Mouse (Mus musculus) liver, embryonic 11.5 days (tissue): ENCODE measurements around the gene Gm5678. TPM values are rescaled to one million over a fixed set of nuclear protein-coding genes. Genes with fewer than 3 reads are reported as not detected.

Experiments used
- ATAC-seq: fragments of 200-750 bp; cut with Nextera tagmentation; replicated peaks from 2 replicates; pipeline ENCODE4 v1.8.0; 2017; ENCODE audit warnings: moderate number of reproducible peaks, mild to moderate bottlenecking, moderate TSS enrichment, moderate library complexity; ENCODE audit not compliant: low FRiP score
- DNase-seq: peaks from one replicate; pipeline ENCODE4 v3.0.0-alpha.2; 2017; ENCODE audit warnings: low spot score
- H3K27ac ChIP-seq: fragments of 300-500 bp; sonication (generic); 2 replicates; pipeline ENCODE4 v1.5.1; 2014; ENCODE audit warnings: mild to moderate bottlenecking, low read depth, low read length, control low read depth
- H3K27me3 ChIP-seq: fragments of 300-500 bp; sonication (generic); replicated peaks from 2 replicates; pipeline ENCODE4 v1.6.1; 2014; ENCODE audit warnings: low read length, mixed read lengths; ENCODE audit not compliant: control insufficient read depth, insufficient read depth
- H3K36me3 ChIP-seq: fragments of 300-500 bp; sonication (generic); 2 replicates; pipeline ENCODE4 v1.6.1; 2014; ENCODE audit warnings: mild to moderate bottlenecking, low read length, moderate library complexity, mixed read lengths; ENCODE audit not compliant: control insufficient read depth, insufficient read depth
- H3K4me1 ChIP-seq: fragments of 300-500 bp; sonication (generic); replicated peaks from 2 replicates; pipeline ENCODE4 v1.6.1; 2014; ENCODE audit warnings: low read length, mixed read lengths; ENCODE audit not compliant: control insufficient read depth, insufficient read depth
- H3K4me2 ChIP-seq: fragments of 300-500 bp; sonication (generic); 2 replicates; pipeline ENCODE4 v1.6.1; 2014; ENCODE audit warnings: mild to moderate bottlenecking, control low read depth, moderate library complexity
- H3K4me3 ChIP-seq: fragments of 300-500 bp; sonication (generic); 2 replicates; pipeline ENCODE4 v1.5.1; 2014; ENCODE audit warnings: low read depth, low read length, control low read depth
- H3K9ac ChIP-seq: fragments of 300-500 bp; sonication (generic); 2 replicates; pipeline ENCODE4 v1.6.1; 2014; ENCODE audit warnings: low read depth, low read length, control low read depth
- H3K9me3 ChIP-seq: fragments of 300-500 bp; sonication (generic); 2 replicates; pipeline ENCODE4 v1.6.1; 2016; ENCODE audit warnings: low read length, inconsistent platforms, mixed read lengths; ENCODE audit not compliant: control insufficient read depth
- WGBS: fragments of 180-500 bp; shearing (Covaris S2); extraction: QIAGEN DNeasy Blood & Tissue Kit; methylation state at CpG from one replicate; pipeline ENCODE4 v1.1.7; 2014; 5-methylcytosine and 5-hydroxymethylcytosine counted together
- polyA plus RNA-seq: library from polyadenylated mRNA; unstranded; fragments of >200 nt; fragmentation: Nextera tagmentation; extraction: Ambion mirVana; gene quantifications from 2 replicates; pipeline ENCODE4 v1.2.1, GENCODE M21; 2014

Gm5678 gene
- polyA plus RNA-seq, 1 experiment from 2014 or later, result not detected

DNA sequence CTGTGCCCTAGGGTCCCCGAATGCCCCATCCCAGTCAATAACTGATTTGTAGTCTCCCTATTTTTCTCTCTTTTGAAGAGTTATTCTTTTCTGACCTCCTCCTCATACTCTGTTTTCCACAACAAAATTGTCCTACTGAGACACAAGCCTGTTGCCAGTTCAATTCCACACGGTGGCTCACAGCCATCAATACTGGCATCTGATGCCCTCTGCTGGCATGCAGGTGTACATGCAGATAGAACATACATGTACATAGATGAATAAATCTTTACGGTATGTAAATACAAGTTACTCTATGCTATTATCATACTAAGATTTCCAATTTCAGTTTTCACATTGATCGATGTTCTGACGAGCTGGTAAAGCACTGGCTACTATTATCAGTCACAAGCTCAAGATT, 43.2 kb downstream of the Gm5678 start:
- Histone ChIP-seq H3K4me1 (no peaks in the 10 kb centered on the region), H3K4me2 (no peak overlapping the region), H3K9me3 (peaks cover 4% of the 10 kb centered on the region; the same call in 1 of the 2 replicates), H3K27me3 (no peaks in the 10 kb centered on the region), H3K27ac (no peak overlapping the region), H3K4me3 (no peak overlapping the region), H3K36me3 (no peaks in the 10 kb centered on the region), H3K9ac (no peak overlapping the region)
- ATAC-seq (no peak), DNase-seq (no peak)
- WGBS, result 87% methylated on average over 5 of the region's 5 CpGs

DNA sequence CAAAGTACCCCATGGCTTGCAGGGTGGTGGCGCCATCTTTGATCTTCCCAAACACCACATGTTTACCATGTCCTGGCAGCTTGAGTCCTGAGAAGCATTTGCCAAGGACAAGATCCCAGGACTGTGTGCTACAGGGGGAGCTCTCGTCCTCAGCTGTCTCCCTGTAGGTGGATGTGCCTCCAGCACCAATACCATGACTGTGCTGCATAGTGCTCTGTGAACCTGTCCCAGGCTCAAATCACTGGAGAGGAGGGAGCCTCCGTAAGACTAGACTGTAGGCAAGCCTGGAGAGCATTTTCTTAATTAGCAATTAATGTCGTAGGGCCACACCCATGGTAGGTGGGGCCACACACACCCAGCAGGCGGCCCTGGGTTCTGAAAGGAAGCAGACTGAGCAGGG, 48.5 kb downstream of the Gm5678 start:
- H3K4me3 ChIP-seq, result no peak overlapping the region
- 74% methylated on average over 5 of the region's 5 CpGs for WGBS

DNA sequence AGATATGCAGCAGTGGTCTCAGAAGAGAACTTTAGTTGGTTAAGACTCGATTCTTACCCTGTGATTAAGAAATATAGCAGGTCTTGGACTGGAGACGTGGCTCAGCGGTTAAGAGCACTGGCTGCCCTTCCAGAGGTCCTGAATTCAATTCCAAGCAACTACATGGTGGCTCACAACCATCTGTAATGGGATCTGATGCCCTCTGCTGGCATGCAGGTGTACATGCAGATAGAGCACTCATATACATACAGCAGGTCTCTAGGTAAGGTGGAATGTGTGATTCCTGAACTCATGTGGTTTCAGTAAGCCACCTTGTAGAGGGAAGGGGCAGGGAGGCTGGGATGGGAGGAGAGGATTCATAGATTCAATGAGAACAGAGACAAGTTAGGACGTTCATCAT, 50.3 kb downstream of the Gm5678 start:
- Histone ChIP-seq H3K27me3 (peaks cover 27% of the 10 kb centered on the region), H3K9ac (no peak overlapping the region), H3K4me1 (peaks cover 4% of the 10 kb centered on the region), H3K9me3 (no peaks in the 10 kb centered on the region), H3K27ac (no peak overlapping the region), H3K4me2 (no peak overlapping the region), H3K36me3 (no peaks in the 10 kb centered on the region), H3K4me3 (no peak overlapping the region)
- DNase-seq (no peak), ATAC-seq (no peak)
- WGBS, result 69% methylated on average over 4 of the region's 4 CpGs

More for the DNA sequence above, 48.5 kb downstream of the Gm5678 start:
- no peaks in the 10 kb centered on the region for H3K9me3 ChIP-seq
- peaks cover 8% of the 10 kb centered on the region for H3K27me3 ChIP-seq
- no peak overlapping the region for H3K9ac ChIP-seq
- no peaks in the 10 kb centered on the region for H3K36me3 ChIP-seq
- no peak for DNase-seq
- no peak overlapping the region for H3K27ac ChIP-seq
- no peaks in the 10 kb centered on the region for H3K4me1 ChIP-seq
- H3K4me2 ChIP-seq, result no peak overlapping the region
- no peak for ATAC-seq

DNA sequence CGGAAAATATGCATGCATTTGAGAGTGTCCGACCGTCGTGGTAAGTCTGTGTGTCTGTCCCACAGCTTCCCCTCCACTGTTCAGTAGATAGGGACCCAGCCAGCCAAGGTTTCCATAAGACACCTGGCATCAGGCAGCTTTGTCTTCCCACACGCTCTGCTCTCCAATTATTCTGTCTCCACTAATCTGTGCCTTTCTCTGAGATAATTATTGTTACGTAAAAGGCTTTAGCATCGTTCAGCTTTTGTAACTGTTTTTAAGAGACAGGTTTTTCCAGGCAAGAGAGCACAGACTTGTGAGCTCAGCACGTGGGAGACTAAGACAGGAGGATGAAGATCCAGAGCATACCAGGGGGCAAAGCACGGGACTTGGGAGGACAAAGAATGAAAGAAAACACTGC, 51.3 kb downstream of the Gm5678 start:
- no peak overlapping the region for H3K4me3 ChIP-seq
- ATAC-seq (no peak), DNase-seq (no peak)
- no peak overlapping the region for H3K27ac ChIP-seq
- H3K4me2 ChIP-seq, result no peak overlapping the region
- no peaks in the 10 kb centered on the region for H3K9me3 ChIP-seq
- peaks cover 36% of the 10 kb centered on the region for H3K27me3 ChIP-seq
- no peak overlapping the region for H3K9ac ChIP-seq
- WGBS, result 69% methylated on average over 9 of the region's 9 CpGs
- no peaks in the 10 kb centered on the region for H3K36me3 ChIP-seq
- H3K4me1 ChIP-seq, result peaks cover 11% of the 10 kb centered on the region

Other genes with a start within 250 kb of the Gm5678 start
- 11.1 and 13.4 TPM in 2 replicates for gene Setd4, start 24.0 kb upstream of the Gm5678 start, polyA plus RNA-seq
- gene Cbr1, start 22.2 kb upstream of the Gm5678 start, polyA plus RNA-seq, result 44.3 and 49.3 TPM in 2 replicates
- 0.16 and 0.33 TPM in 2 replicates for gene Cbr3, start 55.1 kb downstream of the Gm5678 start, polyA plus RNA-seq
- gene Dop1b, start 83.8 kb downstream of the Gm5678 start, polyA plus RNA-seq, result 18.1 and 19.1 TPM in 2 replicates
- gene Morc3, start 204.0 kb downstream of the Gm5678 start, polyA plus RNA-seq, result 37.0 and 37.6 TPM in 2 replicates